Mouse (Mus musculus) brain, embryonic 14.5 days (tissue): Measurements from ENCODE around the gene Map3k12.

Source experiments
- CTCF ChIP-seq: fragments of 200-500 bp; IDR thresholded peaks from 2 replicates; pipeline ENCODE4 v1.5.1; 2012; ENCODE audit warnings: inconsistent platforms, mild to moderate bottlenecking, moderate library complexity, borderline replicate concordance; ENCODE audit not compliant: insufficient read depth, insufficient read length; ENCODE audit errors: extremely low read depth
- POLR2A ChIP-seq: fragments of 200-500 bp; IDR thresholded peaks from 2 replicates; pipeline ENCODE4 v1.6.1; 2012; ENCODE audit warnings: mild to moderate bottlenecking, inconsistent platforms, borderline replicate concordance; ENCODE audit not compliant: poor library complexity, insufficient read depth, insufficient read length, severe bottlenecking; ENCODE audit errors: extremely low read depth

- TF ChIP-seq POLR2A (no peak), CTCF (no peak)
These were observed 4.6 kb upstream of the Map3k12 start for GRCm38 (mm10) chr15:102521480-102521879.
